Mouse (Mus musculus): ENCODE results near the gene Cd3eap. TPM values are rescaled to one million over a fixed set of nuclear protein-coding genes. Genes with fewer than 3 reads are reported as not detected.

Gene Cd3eap
- polyA plus RNA-seq, 1 experiment, result 15.2 TPM

DNA sequence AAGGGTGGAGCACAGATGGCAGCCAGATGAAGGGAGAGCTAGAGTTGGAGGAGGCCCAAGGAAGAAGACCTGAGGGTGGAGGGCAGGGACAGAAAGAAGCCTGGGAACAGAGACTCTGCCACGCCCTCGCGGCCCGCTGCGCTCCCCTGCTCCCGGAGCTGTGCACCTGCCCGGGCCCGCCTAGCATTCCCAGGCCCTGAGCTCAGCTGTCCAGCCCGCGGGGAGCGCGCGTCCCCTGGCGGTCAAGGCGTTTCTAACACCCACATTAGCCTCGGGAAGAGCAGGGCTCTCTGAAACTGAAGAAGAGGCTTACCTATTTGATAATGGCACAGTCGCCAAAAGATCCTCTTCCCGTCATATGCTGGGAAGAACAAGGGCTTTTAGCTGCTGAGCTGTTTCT is 4.6 kb upstream of the Cd3eap start:
- DNase-seq (ENCODE audit: extremely low spot score in 1 of 2, low spot score in 1 of 2), result peak in 1 of 2 experiments; percentile 66

DNA sequence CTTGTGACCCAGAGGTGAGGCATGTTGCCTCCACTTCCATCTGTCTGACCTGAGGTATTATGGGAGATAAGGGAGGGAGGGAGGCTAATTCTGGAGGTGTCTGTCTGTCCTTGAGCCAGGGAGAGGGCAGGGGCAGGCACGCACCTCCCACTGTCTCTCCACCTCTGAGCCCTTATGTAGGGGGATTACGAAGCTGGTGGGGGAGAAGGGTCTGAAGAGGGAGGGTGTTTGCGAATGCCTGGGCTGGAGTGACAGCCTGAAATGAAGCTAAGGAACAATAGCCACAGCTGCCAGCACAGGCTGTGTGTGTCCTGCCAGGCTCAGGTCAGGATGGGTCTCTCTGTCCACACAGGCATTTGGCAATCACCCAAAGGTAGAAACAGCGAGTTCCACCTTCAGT is 3.0 kb upstream of the Cd3eap start:
- DNase-seq (ENCODE audit: extremely low spot score in 1 of 2, low spot score in 1 of 2), result no peak

DNA sequence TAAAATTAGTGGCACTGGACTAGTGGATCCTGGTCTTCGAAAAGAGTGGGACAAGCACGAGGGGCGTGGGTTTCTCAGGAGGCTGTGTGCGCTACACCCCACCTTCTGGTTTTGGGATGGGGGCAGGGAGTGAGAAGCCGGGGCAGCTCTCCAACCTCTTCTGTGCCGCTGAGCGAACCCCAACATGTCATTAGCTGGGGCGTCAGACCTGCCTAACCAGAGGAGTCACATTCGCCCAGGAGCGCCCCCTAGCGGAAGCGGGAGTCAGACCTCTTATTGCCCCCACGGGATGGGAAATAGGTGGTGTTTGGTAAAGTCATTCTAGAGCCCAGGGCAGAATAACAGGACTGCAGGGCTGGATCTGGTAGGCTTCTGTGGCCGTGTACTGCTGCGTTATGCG is 2.4 kb upstream of the Cd3eap start:
- peak in 1 of 2 experiments; percentile 83 for DNase-seq (ENCODE audit: extremely low spot score in 1 of 2, low spot score in 1 of 2)

DNA sequence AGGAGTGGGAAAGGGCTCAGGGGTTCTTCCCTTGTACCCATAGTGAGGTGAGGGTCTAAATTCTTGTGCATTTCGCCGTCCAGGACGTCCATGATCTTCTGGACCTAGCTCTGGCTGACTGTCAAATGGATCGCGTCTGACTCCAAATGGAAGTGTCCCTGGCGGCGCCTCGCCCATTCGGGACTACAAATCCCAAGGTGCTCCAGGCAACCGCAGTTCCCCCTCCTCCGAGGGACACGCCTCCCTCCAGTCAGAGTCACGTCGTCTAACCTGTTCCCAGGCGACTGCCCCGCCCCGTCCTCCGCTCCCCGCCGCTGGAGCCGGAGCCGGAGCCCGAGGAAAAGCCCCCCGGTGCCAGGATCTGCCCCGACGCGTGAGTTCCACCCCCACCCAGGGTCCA is 1.7 kb upstream of the Cd3eap start:
- peak; percentile 92 to 93 for DNase-seq (ENCODE audit: extremely low spot score in 1 of 2, low spot score in 1 of 2)

DNA sequence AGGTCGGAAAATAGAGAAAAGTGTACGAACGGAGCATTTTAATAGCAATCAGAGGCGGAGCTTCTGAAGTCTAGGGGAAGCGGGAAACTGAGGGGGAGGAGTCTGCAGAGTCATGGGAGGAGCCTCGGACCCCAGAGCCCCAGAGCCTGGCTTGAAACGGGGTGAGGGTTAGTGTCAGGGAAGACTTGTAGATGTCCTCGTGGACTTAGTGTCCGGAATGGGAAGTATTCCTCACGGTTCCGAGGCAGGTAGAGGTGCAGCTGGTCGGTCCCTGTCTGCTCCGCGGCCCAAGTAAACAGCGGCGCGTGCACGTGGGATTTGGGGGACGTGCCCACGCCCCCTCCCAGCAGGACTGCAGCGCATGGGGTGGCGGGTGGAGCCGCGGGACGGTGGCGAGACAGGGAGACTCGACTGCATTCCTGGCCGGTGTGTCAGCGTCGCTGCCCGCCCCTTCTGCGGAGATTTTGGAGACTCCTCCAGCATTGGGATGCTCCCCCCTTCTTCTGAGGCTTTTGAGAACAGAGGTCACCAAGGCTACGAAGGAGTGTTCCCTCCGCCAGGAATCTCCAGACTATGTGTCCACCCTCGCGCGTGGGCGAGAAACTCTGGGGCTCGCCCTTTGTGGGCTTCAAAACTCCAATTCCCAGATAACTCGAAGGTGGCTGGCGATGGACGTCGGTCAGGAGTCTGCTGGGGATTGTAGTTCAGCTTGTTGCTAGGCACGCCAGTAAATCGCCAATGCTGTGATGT is 784 bp upstream of the Cd3eap start:
- DNase-seq (ENCODE audit: extremely low spot score in 1 of 2, low spot score in 1 of 2), result peak; percentile 73 to 81

DNA sequence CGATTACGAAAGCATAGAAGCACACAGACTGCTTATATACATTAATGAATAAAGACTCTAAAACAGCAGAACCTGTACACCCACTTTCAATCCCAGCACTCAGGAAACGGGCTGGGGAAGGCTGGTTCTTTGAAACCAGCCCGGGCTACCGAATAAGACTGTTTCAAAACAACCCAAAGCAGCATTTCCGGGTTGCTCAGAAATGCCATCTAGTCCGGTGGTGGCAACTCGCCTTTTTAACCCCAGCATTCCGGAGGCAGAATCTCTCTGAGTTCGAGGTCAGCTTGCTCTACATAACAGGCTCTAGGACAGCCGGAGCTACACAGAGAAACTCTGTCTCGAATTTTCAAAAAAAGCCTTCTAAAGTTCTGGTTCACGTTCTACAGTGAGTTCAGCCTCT is 649 bp downstream of the Cd3eap start:
- no peak for DNase-seq (ENCODE audit: extremely low spot score in 1 of 2, low spot score in 1 of 2)

DNA sequence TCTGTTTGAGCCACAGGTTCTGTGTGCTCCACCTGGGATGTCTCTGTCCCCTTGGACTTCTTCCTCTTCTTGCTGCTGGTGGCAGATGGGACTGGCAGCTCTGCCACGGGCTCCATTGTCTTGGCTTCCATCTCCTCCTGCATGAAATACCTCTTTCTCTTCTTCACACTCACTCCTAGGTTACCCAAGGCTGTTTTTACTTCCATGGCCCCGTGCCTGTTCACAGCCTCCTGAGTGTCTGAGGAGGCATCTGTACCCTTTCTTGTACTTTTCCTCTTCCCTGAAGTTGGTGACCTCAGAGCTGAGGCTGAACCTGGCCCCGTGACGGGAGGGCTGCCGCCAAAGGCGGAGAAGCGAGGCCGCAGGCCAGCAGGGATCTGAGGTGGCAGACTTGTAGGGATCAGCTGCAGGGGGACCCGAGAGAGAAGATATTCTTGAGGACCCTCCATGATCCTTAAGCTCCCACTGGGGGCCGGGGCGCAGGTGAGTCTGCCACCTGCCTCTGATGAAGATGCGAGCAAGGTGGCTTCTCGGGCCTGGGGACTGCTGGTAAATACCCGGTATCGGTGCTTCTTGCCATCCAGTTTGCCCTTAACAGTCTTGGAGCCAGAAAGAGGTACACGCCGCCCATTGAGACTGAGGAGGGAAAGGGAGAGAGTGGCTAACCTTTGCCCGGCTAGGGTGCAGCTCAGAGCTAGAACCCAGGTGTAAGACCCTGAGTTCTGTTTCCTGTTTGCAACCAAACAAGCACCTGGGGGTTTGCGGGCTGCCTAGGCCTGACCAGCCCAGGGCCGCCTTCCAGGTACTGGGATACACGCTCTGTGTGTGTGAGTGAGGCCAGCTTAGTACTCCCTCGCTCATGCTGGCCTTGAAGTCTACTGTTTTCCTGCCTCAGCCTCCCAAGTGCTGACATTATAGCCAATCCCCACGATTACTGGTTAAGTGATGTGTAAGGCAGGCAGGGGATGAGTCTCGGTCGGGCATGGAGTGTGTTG is 1.6 kb downstream of the Cd3eap start:
- no peak for DNase-seq (ENCODE audit: extremely low spot score in 1 of 2, low spot score in 1 of 2)

DNA sequence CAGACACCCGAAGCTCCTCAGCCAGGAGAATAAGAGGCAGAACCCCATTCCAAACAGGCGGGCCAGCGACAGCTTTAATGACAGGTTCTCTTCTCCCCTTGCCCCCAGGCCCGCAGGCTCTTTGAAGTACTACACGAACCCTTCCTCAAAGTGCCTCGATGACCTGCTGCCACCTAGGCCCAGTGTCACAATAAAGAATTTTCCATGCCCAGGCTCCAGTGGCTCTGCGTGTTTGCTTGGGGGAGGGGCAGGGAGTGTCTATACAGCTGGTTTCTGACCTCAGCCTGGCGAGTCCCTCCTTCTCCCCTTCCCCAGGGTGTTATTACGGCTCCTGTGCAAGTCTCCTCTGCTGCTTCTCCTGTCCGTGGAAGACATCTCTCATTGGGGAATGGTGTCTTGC is 3.0 kb downstream of the Cd3eap start:
- DNase-seq (ENCODE audit: extremely low spot score in 1 of 2, low spot score in 1 of 2), result no peak

DNA sequence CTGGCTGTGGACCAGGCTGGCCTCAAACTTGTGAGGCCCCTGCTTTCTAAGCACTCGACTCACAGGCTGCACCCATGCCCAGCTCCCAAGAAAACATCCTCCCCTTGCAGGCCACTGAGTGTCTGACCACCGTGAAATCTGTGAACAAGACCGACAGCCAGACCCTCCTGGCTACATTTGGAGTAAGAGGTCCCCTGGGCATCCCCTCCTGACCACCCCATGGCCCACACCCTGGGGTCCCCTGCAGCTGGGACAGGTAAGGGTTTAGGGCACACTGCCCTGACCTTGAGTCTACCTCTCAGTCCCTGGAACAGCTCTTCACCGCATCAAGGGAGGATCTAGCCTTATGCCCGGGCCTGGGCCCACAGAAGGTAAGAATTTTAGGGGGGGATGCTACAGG is 4.3 kb downstream of the Cd3eap start:
- no peak for DNase-seq (ENCODE audit: extremely low spot score in 1 of 2, low spot score in 1 of 2)

DNA sequence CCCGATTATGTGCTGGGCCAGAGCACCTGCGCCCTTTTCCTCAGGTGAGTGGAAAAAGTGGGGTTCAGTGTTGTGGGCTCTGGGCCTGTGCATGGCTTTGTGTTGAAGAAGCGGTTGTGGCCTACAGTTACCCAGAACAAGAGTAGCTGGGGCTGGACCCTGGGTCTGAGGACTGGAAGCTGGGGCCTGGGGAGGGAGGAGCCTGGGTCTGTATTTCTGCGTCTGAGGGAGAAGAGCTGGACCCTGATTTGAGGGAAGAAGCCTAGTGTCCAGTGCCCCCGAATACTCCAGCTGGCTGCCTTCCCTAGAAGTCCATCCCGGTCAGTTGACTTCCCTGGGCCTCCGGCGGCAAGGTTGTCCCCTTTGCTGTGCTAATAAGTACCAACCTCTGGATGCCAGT is 9.1 kb downstream of the Cd3eap start:
- DNase-seq (ENCODE audit: extremely low spot score in 1 of 2, low spot score in 1 of 2), result no peak

DNA sequence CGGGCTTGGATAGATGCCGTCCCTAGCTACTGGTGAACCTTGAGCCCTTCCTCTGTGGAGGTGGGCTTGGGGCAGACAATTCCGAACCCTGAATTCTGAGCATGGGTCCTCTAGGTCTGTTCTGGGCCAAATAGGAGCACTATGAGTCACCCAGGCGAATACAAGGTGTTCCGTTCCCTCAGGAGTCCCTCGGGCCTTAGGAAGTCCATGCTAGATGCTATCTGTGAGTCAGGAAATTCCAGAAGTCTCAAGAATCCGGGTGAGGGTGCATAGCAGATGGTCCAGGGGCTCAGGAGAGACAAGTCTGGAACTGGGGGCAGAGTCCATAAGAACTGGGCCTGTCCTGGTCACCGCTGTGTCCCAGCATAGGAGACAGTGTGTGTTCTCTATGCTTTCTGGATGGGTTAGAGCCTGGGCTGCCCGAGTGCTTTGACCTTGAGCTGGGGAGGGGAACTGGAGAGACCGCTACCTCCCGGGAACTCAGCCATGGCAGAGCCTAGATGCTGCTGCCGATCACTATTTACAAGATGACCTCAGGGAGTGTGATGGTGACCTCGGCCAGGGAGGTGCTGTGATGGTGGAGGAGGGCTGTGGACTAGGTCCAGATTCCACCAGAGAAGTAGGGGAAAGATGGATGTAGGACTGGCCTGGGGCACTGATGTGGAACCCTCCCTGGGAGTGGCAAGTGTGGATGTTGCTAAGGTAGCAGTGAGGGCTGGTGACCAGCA is 9.9 kb downstream of the Cd3eap start:
- no peak for DNase-seq (ENCODE audit: extremely low spot score in 1 of 2, low spot score in 1 of 2)

DNA sequence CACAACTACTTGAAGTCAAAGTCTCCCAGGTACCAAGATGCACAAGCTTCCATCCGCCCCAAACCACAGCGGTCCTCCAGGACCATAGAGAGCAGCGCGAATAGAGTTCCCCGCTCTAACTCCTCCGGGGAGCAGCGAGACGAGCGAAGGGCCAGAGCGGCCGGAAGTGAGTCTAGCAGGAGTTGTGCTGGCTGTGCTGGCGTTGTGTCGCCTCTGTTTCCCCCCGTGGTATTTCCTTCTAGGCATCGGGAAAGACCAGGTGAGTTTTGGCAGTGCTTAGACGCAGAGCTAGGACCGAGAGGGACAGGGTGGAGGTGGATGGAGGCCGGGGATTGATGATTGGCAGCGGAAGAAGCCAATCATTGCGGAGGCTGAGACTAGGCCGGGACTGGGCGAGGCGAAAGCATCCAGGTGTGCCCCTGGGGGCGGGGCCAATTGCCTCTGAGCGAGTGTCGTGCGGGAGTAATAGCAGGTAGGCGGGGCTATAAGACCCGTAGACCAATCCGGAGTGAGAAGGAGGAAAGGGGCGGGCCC is 14.3 kb downstream of the Cd3eap start:
- peak; percentile 94 to 97 for DNase-seq (ENCODE audit: extremely low spot score in 1 of 2, low spot score in 1 of 2)

DNA sequence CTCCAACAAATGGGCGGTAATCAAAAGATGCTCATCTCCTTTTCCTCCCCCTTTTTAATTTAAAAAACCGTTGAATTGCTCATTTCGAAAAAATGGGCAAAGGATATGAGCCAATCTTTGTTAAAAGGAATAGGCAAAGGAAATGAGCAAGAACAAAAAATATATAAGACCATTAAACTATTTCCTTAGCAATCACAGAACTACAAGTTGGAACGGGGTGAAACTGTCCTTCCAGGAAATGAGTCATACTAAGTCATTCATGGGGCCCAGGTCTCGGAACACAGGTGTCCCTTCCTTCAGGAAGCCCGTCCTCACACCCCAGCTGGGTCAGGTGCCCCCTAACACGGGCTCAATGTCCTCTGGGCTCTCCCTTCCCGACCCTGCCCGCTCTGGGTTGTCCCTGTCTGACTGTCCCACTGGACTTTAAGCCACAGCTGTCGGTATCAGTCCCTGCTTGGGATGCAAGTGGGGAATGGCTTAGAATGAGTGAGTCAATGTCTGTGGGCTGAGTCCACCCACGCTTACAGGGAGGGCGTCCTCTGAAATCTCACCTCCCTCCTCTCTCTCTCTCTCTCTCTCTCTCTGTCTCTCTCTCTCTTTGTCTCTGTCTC is 14.9 kb downstream of the Cd3eap start, which contains the start of gene Ercc1:
Gene Ercc1, plus strand, starts transcription at position 542 of the 611 bp plus-strand sequence.
- peak in 1 of 2 experiments; percentile 56 for DNase-seq (ENCODE audit: extremely low spot score in 1 of 2, low spot score in 1 of 2)

DNA sequence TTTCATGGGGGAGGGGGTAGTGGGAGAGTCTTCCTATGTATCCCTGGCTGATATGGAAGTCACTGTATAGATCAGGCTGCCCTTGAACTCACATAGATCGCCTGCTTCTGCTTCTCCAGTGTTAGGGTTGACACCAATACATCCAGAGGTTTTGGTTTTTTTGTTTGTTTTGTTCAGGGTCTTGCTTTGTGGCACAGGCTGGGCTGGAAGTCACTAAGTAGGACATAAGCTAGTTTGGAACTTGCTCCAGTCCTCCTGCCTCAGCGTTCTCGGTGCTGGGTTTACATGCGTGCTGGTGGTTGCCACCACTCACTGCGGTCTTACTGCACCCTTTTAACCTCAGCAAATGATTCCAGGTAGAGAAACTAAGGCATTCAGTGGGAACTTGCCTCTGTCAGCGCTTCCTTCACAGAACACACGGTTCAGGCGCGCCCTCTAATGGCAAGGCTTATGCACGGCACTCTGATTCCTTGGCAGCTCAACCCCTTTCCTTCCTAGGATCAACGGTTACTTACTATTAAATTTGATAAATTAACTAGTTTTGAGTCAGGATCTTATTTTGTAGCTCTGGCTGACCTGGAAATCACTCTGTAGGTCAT is 16.0 kb downstream of the Cd3eap start:
- peak in 1 of 2 experiments; percentile 83 for DNase-seq (ENCODE audit: extremely low spot score in 1 of 2, low spot score in 1 of 2)

DNA sequence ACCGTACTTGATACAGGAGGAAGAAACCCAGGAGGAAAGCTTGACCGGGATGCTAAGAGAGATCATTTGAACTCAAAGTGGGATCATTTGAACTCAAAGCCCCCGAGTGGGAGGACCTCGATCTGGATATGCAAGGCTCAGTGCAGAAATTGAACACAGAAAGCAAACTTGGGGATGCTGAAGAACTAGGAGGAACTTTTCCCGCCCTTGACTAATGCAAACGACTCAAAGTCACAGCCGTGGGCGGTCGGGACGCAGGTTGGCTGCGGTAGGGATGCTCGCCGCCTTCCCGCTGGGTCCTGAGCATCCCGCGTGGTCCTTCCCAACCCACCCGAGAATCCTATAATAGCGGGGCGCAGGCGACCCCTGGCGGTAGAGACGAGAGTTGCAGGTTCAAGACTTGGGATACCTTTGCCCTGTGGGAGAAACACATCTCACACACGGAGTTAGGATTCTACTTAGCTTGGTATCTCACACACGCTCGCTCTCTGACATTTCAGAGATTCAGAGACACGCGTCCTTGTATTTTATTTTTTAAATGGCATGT is 16.7 kb downstream of the Cd3eap start:
- DNase-seq (ENCODE audit: extremely low spot score in 1 of 2, low spot score in 1 of 2), result peak; percentile 75 to 98

DNA sequence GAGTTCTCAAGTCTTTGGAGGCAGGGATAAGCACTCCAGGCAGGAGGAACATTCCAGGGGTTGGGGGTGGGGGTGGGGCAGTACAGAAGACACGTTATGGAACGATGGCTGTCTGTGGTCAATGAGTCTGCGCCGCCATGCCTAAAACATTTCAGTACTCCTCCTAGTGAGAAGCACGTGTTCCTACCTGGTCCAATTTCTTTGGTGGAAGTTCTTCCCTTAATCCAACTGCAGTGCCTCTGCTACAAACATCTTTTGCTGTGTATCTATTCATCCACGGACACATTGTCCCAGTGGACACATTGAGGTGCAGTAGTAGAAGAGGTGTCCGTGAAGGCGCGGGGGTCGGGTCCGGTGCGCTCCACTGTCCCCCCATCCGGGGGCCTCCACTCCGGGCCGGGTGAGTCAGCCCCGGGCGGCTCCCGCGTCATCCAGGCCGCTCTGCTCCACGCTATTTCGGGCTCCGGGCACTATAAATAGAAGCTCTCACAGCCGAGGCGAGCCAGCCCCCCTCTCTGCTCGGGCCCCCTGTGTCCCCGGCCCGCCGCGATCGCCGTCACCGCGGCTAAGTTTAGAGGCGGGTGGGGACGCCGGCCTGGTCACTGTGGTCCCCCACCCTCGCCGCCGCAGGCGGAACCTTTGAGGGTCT is 17.4 kb downstream of the Cd3eap start:
- peak in 1 of 2 experiments; percentile 65 for DNase-seq (ENCODE audit: extremely low spot score in 1 of 2, low spot score in 1 of 2)

DNA sequence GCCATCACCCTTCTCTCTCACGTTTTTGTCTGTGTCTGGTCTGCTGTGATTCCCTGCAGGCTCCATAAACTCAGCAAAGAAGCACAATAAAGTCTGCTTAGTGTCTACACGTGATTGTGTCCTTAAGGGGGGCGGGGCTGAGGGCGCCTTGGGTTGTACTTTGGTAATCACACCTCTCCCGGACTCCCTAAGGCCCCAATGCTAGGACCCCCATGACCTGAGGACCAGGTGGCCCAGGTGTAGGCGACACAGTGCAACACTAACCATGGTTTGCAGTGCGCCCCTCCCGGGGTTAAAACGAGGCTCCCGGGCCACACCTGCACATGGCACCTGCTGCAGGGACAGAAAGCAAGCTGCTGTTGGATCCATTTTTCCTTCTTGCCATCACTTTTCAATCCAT is 18.0 kb downstream of the Cd3eap start:
- no peak for DNase-seq (ENCODE audit: extremely low spot score in 1 of 2, low spot score in 1 of 2)

DNA sequence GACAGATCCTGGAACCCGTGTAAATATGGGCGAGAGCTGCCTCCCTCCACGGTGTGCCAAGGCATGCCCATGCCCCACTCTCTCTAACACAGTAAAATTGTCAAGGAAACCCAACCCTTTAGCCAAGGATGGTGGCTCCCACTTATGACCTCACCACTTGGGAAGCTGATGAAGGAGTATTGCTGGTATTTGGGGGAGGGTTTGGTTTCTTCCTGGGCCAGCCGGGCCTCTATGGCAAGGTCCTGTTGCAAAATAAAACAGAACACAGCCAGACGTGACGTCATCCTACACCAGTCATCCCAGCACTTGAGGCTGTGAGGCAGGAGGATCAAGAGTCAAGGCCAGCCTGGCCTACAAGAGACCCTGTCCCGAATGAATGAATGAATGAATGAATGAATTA is 20.7 kb downstream of the Cd3eap start:
- no peak for DNase-seq (ENCODE audit: extremely low spot score in 1 of 2, low spot score in 1 of 2)

DNA sequence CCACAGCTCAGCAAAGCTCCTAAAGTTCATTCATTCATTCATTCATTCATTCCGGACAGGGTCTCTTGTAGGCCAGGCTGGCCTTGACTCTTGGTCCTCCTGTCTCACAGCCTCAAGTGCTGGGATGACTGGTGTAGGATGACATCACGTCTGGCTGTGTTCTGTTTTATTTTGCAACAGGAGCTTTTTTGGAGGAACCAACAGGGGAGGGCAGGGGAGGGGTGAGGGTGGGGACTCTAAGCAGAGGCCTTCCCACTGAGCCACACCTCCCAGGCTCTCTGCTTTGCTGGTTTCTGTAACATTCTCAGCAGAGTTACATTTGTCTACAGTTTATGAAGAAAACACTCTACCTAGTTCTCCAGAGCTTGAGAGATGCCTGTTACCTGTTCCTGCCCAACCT is 21.2 kb downstream of the Cd3eap start:
- no peak for DNase-seq (ENCODE audit: extremely low spot score in 1 of 2, low spot score in 1 of 2)
